Mouse (Mus musculus): ENCODE data around the gene Sap30bp.

DNA sequence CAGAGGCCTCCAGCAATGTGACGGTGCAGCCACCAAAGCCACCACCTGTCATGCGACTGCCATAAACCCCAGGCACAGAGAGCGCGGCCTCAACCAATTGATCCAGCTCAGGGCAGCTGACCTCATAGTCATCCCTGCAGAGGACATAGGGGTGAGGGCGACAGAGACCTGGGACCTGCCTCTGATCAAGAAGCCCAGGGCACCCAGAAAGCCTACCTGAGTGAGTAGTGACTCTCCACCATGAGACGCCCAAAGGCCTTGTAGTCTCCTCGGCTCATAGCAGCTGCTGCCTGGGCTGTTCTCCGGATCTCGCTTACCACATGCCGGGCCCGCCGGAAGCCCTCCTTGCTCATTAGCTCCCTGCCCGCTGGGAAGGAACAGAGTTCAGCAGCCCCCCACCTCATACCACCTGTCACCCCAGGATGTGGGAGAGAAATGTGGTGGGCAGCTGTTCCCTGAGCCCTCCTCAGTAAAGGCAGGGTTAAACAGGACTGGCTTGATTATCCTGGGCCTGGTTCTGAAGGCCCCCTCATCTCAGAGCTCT, 75.8 kb downstream of the Sap30bp start:
- no peak for TF ChIP-seq TAL1 (IDR thresholded peaks at IDR 0.05; ENCODE audit: low read length)
- TF ChIP-seq GATA1 (IDR thresholded peaks at IDR 0.05; ENCODE audit: low read length), result no peak
